Mouse (Mus musculus): ENCODE results near the gene Med12.

DNA sequence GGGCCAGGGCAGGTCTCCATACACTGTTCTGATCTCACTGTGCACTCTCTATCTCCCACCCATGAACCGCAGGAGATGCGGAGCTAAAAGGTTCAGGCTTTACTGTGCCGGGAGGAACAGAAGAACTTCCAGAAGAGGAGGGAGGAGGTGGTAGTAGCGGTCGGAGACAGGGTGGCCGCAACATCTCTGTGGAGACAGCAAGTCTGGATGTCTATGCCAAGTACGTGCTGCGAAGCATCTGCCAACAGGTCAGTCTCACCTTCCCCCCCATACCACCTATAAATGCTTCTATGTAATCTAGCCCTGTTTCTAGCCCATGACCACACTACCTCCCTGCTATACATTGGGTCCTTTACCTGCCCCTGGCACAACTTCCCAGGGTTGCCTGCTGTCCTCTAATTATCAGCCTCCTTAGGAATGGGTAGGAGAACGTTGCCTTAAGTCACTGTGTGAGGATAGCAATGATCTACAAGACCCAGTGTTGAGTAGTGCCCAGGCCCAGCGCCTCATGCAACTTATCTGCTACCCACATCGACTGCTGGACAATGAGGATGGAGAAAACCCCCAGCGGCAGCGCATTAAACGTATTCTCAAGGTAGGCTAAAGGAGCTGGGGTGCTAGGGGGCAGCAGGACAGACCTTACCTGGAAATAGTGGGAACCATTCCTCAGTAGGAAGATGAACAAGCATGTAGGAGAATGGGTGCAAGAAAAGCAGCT, 12.3 kb downstream of the Med12 start:
- TF ChIP-seq CTCF (IDR thresholded peaks at IDR 0.05; ENCODE audit: control insufficient read depth, insufficient read depth, insufficient read length): no peak
- TF ChIP-seq FOSL1 (IDR thresholded peaks at IDR 0.05; ENCODE audit: insufficient read depth, low read length, poor library complexity, severe bottlenecking): no peak

Measured in C2C12 (cell line).